Mouse (Mus musculus): ENCODE data around the gene Krt42. TPM values are rescaled to one million over a fixed set of nuclear protein-coding genes. Genes with fewer than 3 reads are reported as not detected.
A peak's percentile ranks its signal among the peaks of the same experiment; 100 is the strongest.
"Not testable (repeated sequence)": the region's sequence is repeated elsewhere in the genome, so short reads cannot be mapped to it uniquely, and the experiment has no call there.

Gene Krt42
- polyA plus RNA-seq, 1 experiment from 2014 or later: 0.10 TPM

GRCm38 (mm10) chr11:100248852-100249465 lies 20.7 kb downstream of the Krt42 start, which contains the start of gene Krt16:
Gene Krt16, minus strand, starts transcription at chr11:100248902.
- Histone ChIP-seq H3K9me3 (ENCODE audit: control insufficient read depth, low read length) (no peaks in the 10 kb centered on the region), H3K4me1 (replicated peaks; ENCODE audit: control insufficient read depth, insufficient read depth) (no peaks in the 10 kb centered on the region), H3K36me3 (ENCODE audit: control insufficient read depth, insufficient read depth, low read length) (no peaks in the 10 kb centered on the region), H3K9ac (ENCODE audit: low read length) (no peak within 1 kb of the TSS), H3K4me3 (ENCODE audit: low read depth, low read length) (no peak within 1 kb of the TSS), H3K27me3 (ENCODE audit: control insufficient read depth, insufficient read depth, low read length) (no peaks in the 10 kb centered on the region), H3K4me2 (replicated peaks; ENCODE audit: low read depth) (no peak within 1 kb of the TSS), H3K27ac (replicated peaks) (no peak within 1 kb of the TSS)
- DNase-seq (ENCODE audit: low spot score) (no peak), ATAC-seq (ENCODE audit: low FRiP score, low TSS enrichment) (no peak)
- TF ChIP-seq EP300 (optimal IDR thresholded peaks at IDR 0.05) (no peak), CTCF (IDR thresholded peaks at IDR 0.05; ENCODE audit: low read depth) (no peak)
- WGBS: 57% methylated on average over 7 of the region's 7 CpGs

- not testable (repeated sequence) for H3K4me3 ChIP-seq (ENCODE audit: low read depth, low read length); H3K27me3 ChIP-seq (ENCODE audit: control insufficient read depth, insufficient read depth, low read length); H3K9me3 ChIP-seq (ENCODE audit: control insufficient read depth, low read length); H3K9ac ChIP-seq (ENCODE audit: low read length); ATAC-seq (ENCODE audit: low FRiP score, low TSS enrichment); H3K36me3 ChIP-seq (ENCODE audit: control insufficient read depth, insufficient read depth, low read length); H3K4me1 ChIP-seq (replicated peaks; ENCODE audit: control insufficient read depth, insufficient read depth); DNase-seq (ENCODE audit: low spot score); H3K4me2 ChIP-seq (replicated peaks; ENCODE audit: low read depth); H3K27ac ChIP-seq (replicated peaks)
- peak; percentile 17; the same call in 1 of the 2 replicates for TF ChIP-seq CTCF (IDR thresholded peaks at IDR 0.05; ENCODE audit: low read depth)
- 56% methylated on average over 7 of the region's 7 CpGs for WGBS
Measured at GRCm38 (mm10) chr11:100246471-100246870, 23.2 kb downstream of the Krt42 start.

- H3K27ac ChIP-seq (replicated peaks); ATAC-seq (ENCODE audit: low FRiP score, low TSS enrichment); DNase-seq (ENCODE audit: low spot score); H3K4me2 ChIP-seq (replicated peaks; ENCODE audit: low read depth); H3K9me3 ChIP-seq (ENCODE audit: control insufficient read depth, low read length); H3K36me3 ChIP-seq (ENCODE audit: control insufficient read depth, insufficient read depth, low read length); H3K27me3 ChIP-seq (ENCODE audit: control insufficient read depth, insufficient read depth, low read length); H3K9ac ChIP-seq (ENCODE audit: low read length); H3K4me1 ChIP-seq (replicated peaks; ENCODE audit: control insufficient read depth, insufficient read depth); H3K4me3 ChIP-seq (ENCODE audit: low read depth, low read length): not testable (repeated sequence)
- 92% methylated on average over 4 of the region's 4 CpGs for WGBS
Measured at GRCm38 (mm10) chr11:100240272-100240671, 29.4 kb downstream of the Krt42 start.

DNA sequence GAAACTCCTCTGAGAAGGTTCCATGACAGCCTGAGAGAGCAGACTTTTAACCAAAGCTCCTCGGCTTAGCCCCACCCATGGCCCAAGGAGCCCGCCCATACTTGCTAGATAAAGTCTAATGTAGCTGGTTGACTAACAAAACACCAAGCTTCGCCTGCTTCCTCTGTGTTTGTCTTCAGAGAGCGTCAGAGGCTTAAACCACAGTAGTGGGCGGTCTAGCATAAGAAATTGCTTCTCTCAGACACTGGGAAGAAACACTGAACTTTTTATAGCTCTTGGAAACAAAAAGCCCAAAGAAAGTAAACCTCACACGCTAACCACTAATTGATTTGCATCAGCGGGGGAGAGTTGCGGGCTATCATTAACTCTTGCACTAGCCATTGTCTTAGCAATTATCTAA lies 47.9 kb downstream of the Krt42 start:
- Histone ChIP-seq H3K4me2 (replicated peaks; ENCODE audit: low read depth) (no peak overlapping the region), H3K36me3 (ENCODE audit: control insufficient read depth, insufficient read depth, low read length) (no peaks in the 10 kb centered on the region), H3K27ac (replicated peaks) (no peak overlapping the region), H3K27me3 (ENCODE audit: control insufficient read depth, insufficient read depth, low read length) (no peaks in the 10 kb centered on the region), H3K4me1 (replicated peaks; ENCODE audit: control insufficient read depth, insufficient read depth) (no peaks in the 10 kb centered on the region), H3K4me3 (ENCODE audit: low read depth, low read length) (no peak overlapping the region), H3K9ac (ENCODE audit: low read length) (no peak overlapping the region), H3K9me3 (ENCODE audit: control insufficient read depth, low read length) (no peaks in the 10 kb centered on the region; the same call in 1 of the 2 replicates)
- TF ChIP-seq CTCF (IDR thresholded peaks at IDR 0.05; ENCODE audit: low read depth) (no peak), EP300 (optimal IDR thresholded peaks at IDR 0.05) (no peak)
- WGBS: 52% methylated on average over 8 of the region's 8 CpGs
- ATAC-seq (ENCODE audit: low FRiP score, low TSS enrichment): no peak
- no peak for DNase-seq (ENCODE audit: low spot score)

- Histone ChIP-seq H3K9ac (ENCODE audit: low read length) (no peak overlapping the region), H3K9me3 (ENCODE audit: control insufficient read depth, low read length) (no peaks in the 10 kb centered on the region), H3K27me3 (ENCODE audit: control insufficient read depth, insufficient read depth, low read length) (no peaks in the 10 kb centered on the region), H3K4me3 (ENCODE audit: low read depth, low read length) (no peak overlapping the region), H3K27ac (replicated peaks) (no peak overlapping the region), H3K36me3 (ENCODE audit: control insufficient read depth, insufficient read depth, low read length) (no peaks in the 10 kb centered on the region), H3K4me1 (replicated peaks; ENCODE audit: control insufficient read depth, insufficient read depth) (no peaks in the 10 kb centered on the region), H3K4me2 (replicated peaks; ENCODE audit: low read depth) (no peak overlapping the region)
- DNase-seq (ENCODE audit: low spot score) (no peak), ATAC-seq (ENCODE audit: low FRiP score, low TSS enrichment) (no peak)
- 78% methylated on average over 4 of the region's 4 CpGs for WGBS
- TF ChIP-seq EP300 (optimal IDR thresholded peaks at IDR 0.05) (no peak), CTCF (IDR thresholded peaks at IDR 0.05; ENCODE audit: low read depth) (no peak)
Measured at GRCm38 (mm10) chr11:100219304-100219703, 50.4 kb downstream of the Krt42 start.

Other genes starting within 250 kb of the Krt42 start
- gene Krt33b, start 240.0 kb downstream of the Krt42 start, polyA plus RNA-seq (2015; fragmentation: Nextera tagmentation; extraction: Ambion mirVana): 0.06 TPM in 1 of 2 replicates, not detected in the other
- gene Krt34, start 228.3 kb downstream of the Krt42 start, polyA plus RNA-seq (2015; fragmentation: Nextera tagmentation; extraction: Ambion mirVana): 0.99 and 1.0 TPM in 2 replicates
- not detected in 2 replicates for gene Krt31, start 219.3 kb downstream of the Krt42 start, polyA plus RNA-seq (2015; fragmentation: Nextera tagmentation; extraction: Ambion mirVana)
- 0.59 and 0.65 TPM in 2 replicates for gene Krt32, start 181.6 kb downstream of the Krt42 start, polyA plus RNA-seq (2015; fragmentation: Nextera tagmentation; extraction: Ambion mirVana)
- gene Krt35, start 173.6 kb downstream of the Krt42 start, polyA plus RNA-seq (2015; fragmentation: Nextera tagmentation; extraction: Ambion mirVana): 0.21 and 0.33 TPM in 2 replicates
- gene Krt36, start 164.2 kb downstream of the Krt42 start, polyA plus RNA-seq (2015; fragmentation: Nextera tagmentation; extraction: Ambion mirVana): 0.30 and 0.48 TPM in 2 replicates
- 2,802 and 3,195 TPM in 2 replicates for gene Krt13, start 148.3 kb downstream of the Krt42 start, polyA plus RNA-seq (2015; fragmentation: Nextera tagmentation; extraction: Ambion mirVana)
- gene Krt15, start 133.9 kb downstream of the Krt42 start, polyA plus RNA-seq (2015; fragmentation: Nextera tagmentation; extraction: Ambion mirVana): 758 and 921 TPM in 2 replicates
- 1,512 and 1,618 TPM in 2 replicates for gene Krt19, start 121.2 kb downstream of the Krt42 start, polyA plus RNA-seq (2015; fragmentation: Nextera tagmentation; extraction: Ambion mirVana)
- 0.04 TPM in 1 of 2 replicates, not detected in the other for gene Krt9, start 76.6 kb downstream of the Krt42 start, polyA plus RNA-seq (2015; fragmentation: Nextera tagmentation; extraction: Ambion mirVana)
- gene Krt14, start 62.3 kb downstream of the Krt42 start, polyA plus RNA-seq (2015; fragmentation: Nextera tagmentation; extraction: Ambion mirVana): 279 and 287 TPM in 2 replicates
- gene Krt16, start 21.0 kb downstream of the Krt42 start, polyA plus RNA-seq (2015; fragmentation: Nextera tagmentation; extraction: Ambion mirVana): 2.1 and 4.0 TPM in 2 replicates
- gene Krt17, start 8.8 kb downstream of the Krt42 start, polyA plus RNA-seq (2015; fragmentation: Nextera tagmentation; extraction: Ambion mirVana): 46.4 and 63.4 TPM in 2 replicates
- gene Eif1, start 50.0 kb upstream of the Krt42 start, polyA plus RNA-seq (2015; fragmentation: Nextera tagmentation; extraction: Ambion mirVana): 1,487 and 1,495 TPM in 2 replicates
- 52.0 and 84.7 TPM in 2 replicates for gene Gast, start 64.5 kb upstream of the Krt42 start, polyA plus RNA-seq (2015; fragmentation: Nextera tagmentation; extraction: Ambion mirVana)
- gene Hap1, start 86.3 kb upstream of the Krt42 start, polyA plus RNA-seq (2015; fragmentation: Nextera tagmentation; extraction: Ambion mirVana): 7.9 and 10.1 TPM in 2 replicates
- gene Jup, start 127.9 kb upstream of the Krt42 start, polyA plus RNA-seq (2015; fragmentation: Nextera tagmentation; extraction: Ambion mirVana): 234 and 259 TPM in 2 replicates
- gene P3h4, start 145.0 kb upstream of the Krt42 start, polyA plus RNA-seq (2015; fragmentation: Nextera tagmentation; extraction: Ambion mirVana): 40.6 and 43.2 TPM in 2 replicates
- 59.5 and 62.1 TPM in 2 replicates for gene Fkbp10, start 145.8 kb upstream of the Krt42 start, polyA plus RNA-seq (2015; fragmentation: Nextera tagmentation; extraction: Ambion mirVana)
- gene Nt5c3b, start 171.9 kb upstream of the Krt42 start, polyA plus RNA-seq (2015; fragmentation: Nextera tagmentation; extraction: Ambion mirVana): 69.6 and 70.7 TPM in 2 replicates
- gene Klhl10, start 172.0 kb upstream of the Krt42 start, polyA plus RNA-seq (2015; fragmentation: Nextera tagmentation; extraction: Ambion mirVana): 0.16 and 0.22 TPM in 2 replicates
- 2.6 and 3.3 TPM in 2 replicates for gene Klhl11, start 202.9 kb upstream of the Krt42 start, polyA plus RNA-seq (2015; fragmentation: Nextera tagmentation; extraction: Ambion mirVana)

Measured in stomach, postnatal 0 days (tissue).